ENCODE assay signal across 13 mouse cellular contexts in the genomic region with DNA sequence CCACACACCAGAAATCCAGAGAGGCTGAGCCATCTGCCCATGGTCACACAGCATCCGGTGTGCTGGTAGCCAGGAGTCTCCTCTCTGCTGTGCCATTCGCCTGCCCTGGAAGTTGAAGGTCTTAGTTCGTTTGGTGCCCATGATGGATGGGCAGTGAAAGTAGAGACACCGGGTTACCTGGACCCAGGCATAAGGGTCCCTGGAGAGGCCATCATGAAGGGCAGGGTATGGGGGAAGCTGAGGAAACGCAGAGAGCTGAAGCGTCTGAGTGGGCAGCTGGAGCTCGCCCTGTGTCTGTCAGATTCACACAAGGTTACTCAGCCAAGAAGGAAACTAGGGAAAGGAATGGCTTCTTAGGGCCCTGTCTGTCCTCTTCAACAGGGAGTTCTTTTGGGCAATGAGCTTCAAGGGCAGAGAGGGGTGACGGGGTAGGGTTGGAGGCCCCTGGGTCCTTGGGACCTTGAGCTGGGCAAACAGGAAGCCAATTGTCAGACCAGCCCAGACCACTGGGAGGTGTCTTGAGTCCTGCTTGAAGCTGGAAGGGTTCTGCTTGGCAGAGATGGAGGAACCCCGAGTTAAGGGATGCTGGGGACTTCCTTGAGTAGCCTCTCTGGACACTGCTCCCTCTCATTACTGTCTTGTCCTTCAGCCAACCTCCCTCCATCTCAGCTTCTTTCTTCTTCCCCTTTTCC.
DNase-seq lines count a peak whose midpoint lies in the region; ATAC-seq and TF ChIP-seq lines count a peak whose summit lies in the region.
"Had no signal": no experiment of that assay in that cellular context is flagged by ENCODE, and none has a peak within 500 bp of the region (broad histone marks: within the 10 kb centered on the region; RNA-seq: fewer than 3 reads in every experiment).

No protein-coding gene starts in this region.

- H3K4me2 ChIP-seq in forebrain, postnatal 0 days (ENCODE audit: low read depth) = no peak overlapping the region
- H3K4me2 ChIP-seq: embryonic facial prominence, embryonic 15.5 days; hindbrain, embryonic 12.5 days had no signal

- peak; percentile 39; the same call in 1 of the 2 replicates for ATAC-seq in forebrain, postnatal 0 days

- WGBS in forebrain, postnatal 0 days = 82% methylated on average over 9 of the region's 9 CpGs
- 79% methylated on average over 9 of the region's 9 CpGs for WGBS in forebrain, embryonic 10.5 days

- no peak overlapping the region for H3K4me3 ChIP-seq in forebrain, postnatal 0 days (ENCODE audit: low read depth, low read length)
- H3K4me3 ChIP-seq in forebrain, embryonic 10.5 days = no peak overlapping the region
- H3K4me3 ChIP-seq in layer of hippocampus, adult 2 months = no peak overlapping the region
- H3K4me3 ChIP-seq: embryonic facial prominence, embryonic 15.5 days; heart, embryonic 10.5 days; hindbrain, embryonic 12.5 days had no signal

- no peak for DNase-seq in forebrain, postnatal 0 days
- no peak for DNase-seq in forebrain, embryonic 10.5 days (ENCODE audit: extremely low spot score, low spot score)
- DNase-seq in layer of hippocampus, adult 2 months (ENCODE audit: low spot score in 2 of 2) = no peak
- no peak for DNase-seq in layer of hippocampus, adult 9-11 months
- DNase-seq in 416B (ENCODE audit: low read depth) = peak; percentile 20
- DNase-seq in brain, adult 2 months (ENCODE audit: low read depth, low spot score) = peak; percentile 50
- no peak for DNase-seq in ovary, postnatal 10 days (ENCODE audit: low spot score)
- DNase-seq in embryo, embryonic 10.5 days (ENCODE audit: low spot score) = no peak
- DNase-seq: cerebellum, adult 11 months; thymus, postnatal 4 days had no signal

- no peak overlapping the region for H3K27ac ChIP-seq in forebrain, postnatal 0 days (ENCODE audit: low read depth, low read length)
- no peak overlapping the region for H3K27ac ChIP-seq in forebrain, embryonic 10.5 days
- no peak overlapping the region for H3K27ac ChIP-seq in layer of hippocampus, adult 2 months
- H3K27ac ChIP-seq: embryonic facial prominence, embryonic 15.5 days; heart, embryonic 10.5 days; hindbrain, embryonic 12.5 days had no signal

- peaks cover 52% of the 10 kb centered on the region for H3K36me3 ChIP-seq in forebrain, postnatal 0 days (ENCODE audit: insufficient read depth)
- H3K36me3 ChIP-seq in forebrain, embryonic 10.5 days (replicated peaks) = peaks cover 18% of the 10 kb centered on the region

- H3K9ac ChIP-seq in forebrain, postnatal 0 days = no peak overlapping the region
- H3K9ac ChIP-seq: embryonic facial prominence, embryonic 15.5 days; hindbrain, embryonic 12.5 days had no signal

- TF ChIP-seq CTCF in forebrain, postnatal 0 days (IDR thresholded peaks at IDR 0.05; ENCODE audit: low read depth) = peak; percentile 48; the same call in 1 of the 2 replicates
- TF ChIP-seq CTCF in layer of hippocampus, adult 2 months (conservative IDR thresholded peaks at IDR 0.05) = peak; percentile 65

- no peaks in the 10 kb centered on the region for H3K4me1 ChIP-seq in forebrain, postnatal 0 days (ENCODE audit: insufficient read depth)
- H3K4me1 ChIP-seq in forebrain, embryonic 10.5 days = no peaks in the 10 kb centered on the region
- H3K4me1 ChIP-seq: heart, embryonic 10.5 days; hindbrain, embryonic 12.5 days had no signal

- no peaks in the 10 kb centered on the region for H3K9me3 ChIP-seq in forebrain, postnatal 0 days (ENCODE audit: low read length)
- no peaks in the 10 kb centered on the region for H3K9me3 ChIP-seq in forebrain, embryonic 10.5 days
- H3K9me3 ChIP-seq: embryonic facial prominence, embryonic 15.5 days; heart, embryonic 10.5 days; hindbrain, embryonic 12.5 days had no signal

- no peaks in the 10 kb centered on the region for H3K27me3 ChIP-seq in forebrain, postnatal 0 days (ENCODE audit: insufficient read depth, low read length)
- no peaks in the 10 kb centered on the region for H3K27me3 ChIP-seq in forebrain, embryonic 10.5 days (ENCODE audit: poor library complexity, severe bottlenecking)
- H3K27me3 ChIP-seq: embryonic facial prominence, embryonic 15.5 days; hindbrain, embryonic 12.5 days had no signal

Comparison
In these comparisons a context has a peak if more than half of its experiments do, and no peak if none do; other contexts are left out.
1. DNase-seq: peak in 416B (single experiment) and brain, adult 2 months (single experiment); none in forebrain, postnatal 0 days (single experiment), forebrain, embryonic 10.5 days (single experiment), layer of hippocampus, adult 2 months (0 of 2), layer of hippocampus, adult 9-11 months (single experiment), ovary, postnatal 10 days (single experiment) and embryo, embryonic 10.5 days (single experiment).